Mouse (Mus musculus) heart, embryonic 14.5 days (tissue): Measurements from ENCODE around the gene Lypd6b. TPM values are rescaled to one million over a fixed set of nuclear protein-coding genes. Genes with fewer than 3 reads are reported as not detected.

Experiments
- ATAC-seq: fragments of 200-750 bp; cut with Nextera tagmentation; 2 replicates; pipeline ENCODE4 v1.8.0; 2017; ENCODE audit warnings: low read depth, moderate TSS enrichment; ENCODE audit not compliant: insufficient number of reproducible peaks, insufficient read depth, low FRiP score
- H3K27ac ChIP-seq, 2 experiments: fragments of 200-500 bp in 1 of 2; fragments of 300-500 bp in 1 of 2; sonication (generic) in 1 of 2; replicated peaks in 1 of 2; 2 replicates each; pipeline ENCODE4 v1.5.1; 2012 to 2014; ENCODE audit warnings: low read depth in 2 of 2, low read length in 2 of 2, control low read depth in 1 of 2, mild to moderate bottlenecking in 1 of 2, mixed read lengths in 1 of 2; ENCODE audit not compliant: control insufficient read depth in 1 of 2, insufficient read depth in 1 of 2
- H3K27me3 ChIP-seq: fragments of 300-500 bp; sonication (generic); 2 replicates; pipeline ENCODE4 v1.6.1; 2014; ENCODE audit warnings: mild to moderate bottlenecking, low read length, control low read depth; ENCODE audit not compliant: control insufficient read depth, insufficient read depth
- H3K36me3 ChIP-seq: fragments of 300-500 bp; sonication (generic); 2 replicates; pipeline ENCODE4 v1.6.1; 2014; ENCODE audit warnings: mild to moderate bottlenecking, control low read depth, low read length, mixed read lengths; ENCODE audit not compliant: control insufficient read depth, insufficient read depth
- H3K4me1 ChIP-seq, 2 experiments: fragments of 200-500 bp in 1 of 2; fragments of 300-500 bp in 1 of 2; sonication (generic) in 1 of 2; 2 replicates each; pipeline ENCODE4 v1.6.1; 2012 to 2014; ENCODE audit warnings: low read length in 2 of 2, control low read depth in 1 of 2, mixed read lengths in 1 of 2; ENCODE audit not compliant: control insufficient read depth in 2 of 2, insufficient read depth in 2 of 2
- H3K4me2 ChIP-seq: fragments of 300-500 bp; sonication (generic); 2 replicates; pipeline ENCODE4 v1.6.1; 2014; ENCODE audit warnings: mild to moderate bottlenecking, low read length
- H3K4me3 ChIP-seq, 2 experiments: fragments of 200-500 bp in 1 of 2; fragments of 300-500 bp in 1 of 2; sonication (generic) in 1 of 2; 2 replicates each; pipeline ENCODE4 v1.5.1; 2012 to 2014; ENCODE audit warnings: low read length in 2 of 2, mild to moderate bottlenecking in 2 of 2, control low read depth in 1 of 2, low read depth in 1 of 2, moderate library complexity in 1 of 2; ENCODE audit not compliant: control insufficient read depth in 1 of 2, insufficient read depth in 1 of 2
- H3K9ac ChIP-seq: fragments of 300-500 bp; sonication (generic); 2 replicates; pipeline ENCODE4 v1.6.1; 2014; ENCODE audit warnings: mild to moderate bottlenecking, low read length
- H3K9me3 ChIP-seq: fragments of 300-500 bp; sonication (generic); 2 replicates; pipeline ENCODE4 v1.6.1; 2016; ENCODE audit warnings: low read length, control low read depth; ENCODE audit not compliant: control insufficient read depth
- WGBS: fragments of 180-500 bp; shearing (Covaris S2); extraction: QIAGEN DNeasy Blood & Tissue Kit; methylation state at CpG from one replicate; pipeline ENCODE4 v1.1.7; 2014; 5-methylcytosine and 5-hydroxymethylcytosine counted together
- polyA plus RNA-seq: library from polyadenylated mRNA; unstranded; fragments of >200 nt; fragmentation: Nextera tagmentation; extraction: Ambion mirVana; gene quantifications from 2 replicates; pipeline ENCODE4 v1.2.1, GENCODE M21; 2014

The Lypd6b gene
- polyA plus RNA-seq, 1 experiment from 2014 or later = 2.3 TPM

DNA sequence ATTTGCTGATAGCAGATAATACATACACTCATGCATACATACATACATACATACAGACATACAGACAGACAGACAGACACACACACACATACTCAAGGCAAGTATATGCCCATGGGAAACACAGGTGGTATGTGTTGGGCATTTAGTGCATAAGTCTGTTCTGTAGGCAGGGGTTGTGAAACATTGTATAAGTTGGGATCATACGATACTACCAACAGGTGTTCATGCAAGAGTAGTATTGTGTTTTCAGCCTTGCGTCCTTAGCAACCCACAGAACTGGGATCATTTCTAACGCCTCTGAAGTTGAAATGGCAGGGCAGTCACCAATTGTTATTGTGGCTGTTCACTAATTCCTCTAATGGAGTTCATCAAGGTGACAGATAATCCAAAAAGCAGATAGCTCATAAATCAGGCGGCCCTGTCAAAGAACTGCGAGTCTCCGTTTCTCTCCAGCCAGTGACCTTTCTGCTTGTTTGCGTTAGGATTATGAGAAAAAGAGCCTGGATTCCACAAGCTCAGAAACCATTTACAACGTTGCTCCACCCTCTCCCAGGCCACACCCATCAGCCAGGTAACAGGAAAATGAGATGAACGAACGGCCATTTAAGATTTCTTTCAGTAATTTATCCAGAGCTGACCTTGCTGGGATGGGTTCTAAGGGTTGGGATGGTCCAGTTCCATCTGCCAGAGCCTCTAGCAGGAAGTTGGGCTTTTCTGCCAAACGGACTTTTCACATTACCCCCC lies 72.9 kb downstream of the Lypd6b start:
- H3K36me3 ChIP-seq = no peaks in the 10 kb centered on the region
- no peak overlapping the region for H3K9ac ChIP-seq
- no peak for ATAC-seq
- peaks cover 2 to 3% of the 10 kb centered on the region in 2 experiments; a peak in 2 of 4 replicates for H3K4me1 ChIP-seq
- 52% methylated on average over 11 of the region's 11 CpGs for WGBS
- H3K27me3 ChIP-seq = 0 out of 2 replicates have a peak, but pooled peaks cover 4% of the 10 kb centered on the region
- no peak overlapping the region for H3K27ac ChIP-seq
- no peak overlapping the region for H3K4me2 ChIP-seq
- H3K4me3 ChIP-seq = no peak overlapping the region
- H3K9me3 ChIP-seq = no peaks in the 10 kb centered on the region

DNA sequence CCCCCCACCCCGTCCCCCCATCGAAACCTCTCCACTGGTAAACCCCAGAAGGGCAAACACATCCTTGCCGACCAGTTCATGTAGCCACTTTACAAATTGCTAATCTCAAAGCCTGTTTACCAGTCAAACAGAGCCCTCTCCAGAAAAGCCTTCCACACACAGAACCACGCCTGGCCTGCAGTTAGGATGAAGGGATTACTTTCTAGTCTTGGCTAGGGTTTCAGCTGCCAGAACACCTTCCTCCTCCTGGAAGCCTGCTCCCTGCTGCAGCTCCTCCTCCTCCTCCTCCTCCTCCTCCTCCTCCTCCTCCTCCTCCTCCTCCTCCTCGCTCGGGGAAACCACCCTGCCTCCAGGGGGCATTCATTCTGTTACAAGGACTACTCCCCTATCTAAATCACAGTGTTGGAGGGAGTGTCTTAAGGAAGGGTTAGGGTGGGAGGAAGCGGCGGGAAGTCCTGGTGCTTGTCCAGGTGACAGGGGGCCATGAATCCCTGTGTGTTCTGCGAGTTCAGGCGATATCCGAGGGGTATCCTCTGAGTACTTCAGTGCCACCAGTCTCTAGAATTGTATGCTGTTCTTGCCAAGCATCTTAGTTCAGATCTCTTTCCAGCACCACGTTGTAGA lies 73.6 kb downstream of the Lypd6b start:
- 18% methylated on average over 10 of the region's 12 CpGs for WGBS

DNA sequence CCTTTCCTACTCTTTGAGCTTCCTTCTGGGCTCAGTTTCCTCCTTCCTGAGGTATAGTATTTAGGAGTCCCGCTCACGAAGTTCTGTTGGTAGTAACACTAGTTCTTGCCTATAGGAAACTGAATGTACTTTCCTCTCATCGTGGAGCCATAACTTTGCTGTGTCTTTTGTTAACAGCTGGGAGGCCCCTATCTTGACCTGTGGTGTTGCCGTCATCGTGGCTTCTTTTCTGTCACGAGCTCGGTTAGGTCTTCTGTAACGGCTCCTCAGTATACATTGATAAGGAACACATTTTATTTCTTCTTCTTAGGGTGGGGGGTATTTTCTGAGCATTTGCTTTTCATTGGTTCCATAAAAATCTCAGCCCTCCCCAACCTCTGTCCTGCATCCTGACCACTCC lies 74.2 kb downstream of the Lypd6b start:
- 46% methylated on average over 8 of the region's 8 CpGs for WGBS
- Histone ChIP-seq H3K36me3 (no peaks in the 10 kb centered on the region), H3K9me3 (no peaks in the 10 kb centered on the region)

More for the DNA sequence above, 73.6 kb downstream of the Lypd6b start:
- no peak for ATAC-seq
- H3K4me1 ChIP-seq = peaks cover 2 to 3% of the 10 kb centered on the region in 2 experiments; a peak in 2 of 4 replicates
- H3K9me3 ChIP-seq = no peaks in the 10 kb centered on the region
- H3K36me3 ChIP-seq = no peaks in the 10 kb centered on the region
- no peak overlapping the region for H3K4me3 ChIP-seq
- no peak overlapping the region for H3K9ac ChIP-seq
- 0 out of 2 replicates have a peak, but pooled peaks cover 4% of the 10 kb centered on the region for H3K27me3 ChIP-seq
- H3K4me2 ChIP-seq = no peak overlapping the region
- no peak overlapping the region for H3K27ac ChIP-seq

DNA sequence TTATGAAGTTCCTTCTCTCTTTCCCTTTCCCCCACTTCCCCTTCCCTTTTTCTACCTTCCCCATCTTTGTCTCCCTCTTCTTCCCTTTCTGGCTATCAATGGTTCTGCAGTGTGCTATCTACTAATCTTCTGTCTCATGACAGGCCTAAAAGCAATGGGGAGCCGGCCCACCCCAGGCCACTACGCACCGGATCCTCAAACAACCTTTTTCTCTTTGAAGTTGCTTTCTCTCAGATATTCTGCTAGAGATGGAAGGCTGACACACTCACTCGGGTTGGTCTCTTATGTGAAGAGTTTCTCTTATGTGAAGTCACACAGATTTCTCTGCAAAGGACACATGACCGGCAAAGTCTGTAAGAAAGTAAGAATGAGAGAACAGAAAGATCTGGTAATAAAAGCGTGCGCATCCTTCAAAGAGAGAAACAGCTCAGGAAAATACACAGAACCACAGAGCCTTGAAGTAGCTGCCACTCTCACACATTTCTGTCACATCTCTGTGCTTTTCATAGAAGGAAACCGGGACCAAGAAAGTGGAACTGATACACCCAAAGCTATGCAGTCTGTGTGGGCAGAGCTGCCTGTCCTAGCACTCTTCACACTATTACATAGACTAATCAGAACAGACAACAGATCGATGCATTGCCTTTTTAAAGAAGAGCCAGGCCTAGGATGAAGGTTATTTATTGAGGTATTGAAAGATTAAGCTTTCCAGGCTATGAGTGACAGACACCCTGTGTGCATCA lies 80.8 kb downstream of the Lypd6b start:
- Histone ChIP-seq H3K4me3 (no peak overlapping the region), H3K36me3 (no peaks in the 10 kb centered on the region), H3K9ac (no peak overlapping the region), H3K27ac (no peak overlapping the region), H3K4me2 (no peak overlapping the region), H3K9me3 (no peaks in the 10 kb centered on the region), H3K27me3 (no peaks in the 10 kb centered on the region), H3K4me1 (no peaks in the 10 kb centered on the region; a peak in 1 of 4 replicates)
- WGBS = 76% methylated on average over 9 of the region's 9 CpGs
- ATAC-seq = no peak

More for the DNA sequence above, 74.2 kb downstream of the Lypd6b start:
- Histone ChIP-seq H3K4me2 (no peak overlapping the region), H3K9ac (no peak overlapping the region), H3K4me3 (no peak overlapping the region), H3K27ac (no peak overlapping the region), H3K4me1 (peaks cover 0 to 2% of the 10 kb centered on the region in 2 experiments; a peak in 1 of 4 replicates), H3K27me3 (0 out of 2 replicates have a peak, but pooled peaks cover 4% of the 10 kb centered on the region)
- no peak for ATAC-seq

DNA sequence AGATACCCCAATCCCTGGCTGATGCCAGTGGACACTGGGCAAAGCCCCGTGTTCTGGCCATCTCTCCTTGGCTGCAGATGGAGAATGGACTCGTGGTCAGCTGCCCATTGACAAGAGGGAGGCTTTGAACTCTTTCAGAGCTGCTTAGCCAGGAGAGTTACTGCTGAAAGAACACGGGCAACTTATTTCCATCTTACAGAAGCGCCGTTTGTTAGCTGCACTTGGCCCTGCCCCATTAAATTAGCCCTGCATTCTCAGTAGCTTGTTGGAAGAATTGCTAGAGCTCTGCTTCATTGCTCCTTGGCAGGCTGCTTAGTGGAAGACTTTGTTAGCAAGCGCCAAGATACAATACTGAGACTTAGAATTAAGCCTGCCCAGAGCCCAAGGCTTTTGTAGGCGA lies 81.6 kb downstream of the Lypd6b start:
- no peak overlapping the region for H3K4me2 ChIP-seq
- no peaks in the 10 kb centered on the region; a peak in 1 of 4 replicates for H3K4me1 ChIP-seq
- WGBS = 85% methylated on average over 7 of the region's 7 CpGs
- no peaks in the 10 kb centered on the region for H3K36me3 ChIP-seq
- no peak overlapping the region for H3K9ac ChIP-seq
- H3K27me3 ChIP-seq = no peaks in the 10 kb centered on the region
- no peaks in the 10 kb centered on the region for H3K9me3 ChIP-seq
- no peak overlapping the region for H3K27ac ChIP-seq
- ATAC-seq = no peak
- no peak overlapping the region for H3K4me3 ChIP-seq

DNA sequence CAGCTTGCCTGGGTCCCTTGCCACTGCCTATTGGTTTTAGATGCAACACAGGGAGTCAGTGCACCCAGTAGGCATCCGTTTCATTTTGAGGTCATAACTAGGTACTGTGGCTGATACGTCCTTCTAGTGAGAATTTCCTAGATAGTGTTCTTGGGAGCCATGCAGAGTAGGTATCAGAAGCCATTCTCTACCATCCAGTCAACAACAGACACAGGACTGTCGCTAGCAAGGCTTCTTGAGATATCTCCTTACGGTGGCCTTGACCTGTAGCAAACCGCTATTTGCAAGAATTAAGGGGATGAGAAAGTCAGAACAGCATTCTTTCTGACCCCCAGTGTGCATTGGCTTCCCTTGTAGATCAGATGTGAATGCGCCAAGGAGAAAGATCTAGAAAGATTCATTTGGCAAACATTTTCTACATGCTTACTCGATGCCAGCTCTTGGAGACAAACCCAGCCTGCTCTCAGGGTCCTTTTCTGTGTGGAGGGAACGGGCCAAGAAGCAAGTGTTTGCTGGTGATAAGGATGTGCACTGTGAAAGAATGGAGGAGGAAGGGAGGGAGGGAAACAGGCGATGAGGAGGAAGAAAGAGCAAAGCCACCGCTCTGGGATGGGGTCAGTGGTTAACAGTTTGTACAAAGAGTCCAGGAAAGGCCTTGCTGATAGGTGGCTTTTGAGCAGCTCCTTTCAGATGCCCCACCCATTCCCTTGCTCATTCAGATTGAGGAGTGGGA lies 82.5 kb downstream of the Lypd6b start:
- H3K4me3 ChIP-seq = no peak overlapping the region
- WGBS = 71% methylated on average over 10 of the region's 10 CpGs
- ATAC-seq = no peak

DNA sequence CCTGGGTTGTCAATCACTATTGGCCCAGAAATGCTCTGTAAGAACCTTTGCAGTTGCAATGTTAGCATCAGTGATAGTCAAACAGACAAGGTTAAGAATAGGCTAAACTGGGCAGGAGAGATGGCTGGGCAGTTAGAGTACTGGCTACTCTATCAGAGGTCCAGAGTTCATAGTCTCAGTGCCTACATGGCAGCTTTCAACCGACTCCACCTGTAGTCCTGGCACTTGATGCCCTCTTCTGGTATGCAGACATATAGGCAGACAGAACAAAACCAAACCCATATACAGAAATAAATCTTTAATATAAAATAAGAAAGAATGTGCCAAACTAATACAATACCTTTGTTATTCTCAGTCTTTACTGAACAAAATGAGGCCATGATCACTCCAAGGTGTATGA lies 83.5 kb downstream of the Lypd6b start:
- ATAC-seq = no peak
- no peaks in the 10 kb centered on the region; a peak in 1 of 4 replicates for H3K4me1 ChIP-seq
- H3K27ac ChIP-seq = no peak overlapping the region
- no peak overlapping the region for H3K4me3 ChIP-seq
- no peaks in the 10 kb centered on the region for H3K9me3 ChIP-seq
- 67% methylated on average over 1 of the region's 1 CpGs for WGBS
- no peak overlapping the region for H3K4me2 ChIP-seq
- no peaks in the 10 kb centered on the region for H3K27me3 ChIP-seq
- no peak overlapping the region for H3K9ac ChIP-seq
- no peaks in the 10 kb centered on the region for H3K36me3 ChIP-seq

More for the DNA sequence above, 82.5 kb downstream of the Lypd6b start:
- Histone ChIP-seq H3K27ac (no peak overlapping the region), H3K9ac (no peak overlapping the region), H3K9me3 (no peaks in the 10 kb centered on the region), H3K36me3 (no peaks in the 10 kb centered on the region), H3K4me1 (no peaks in the 10 kb centered on the region; a peak in 1 of 4 replicates), H3K27me3 (no peaks in the 10 kb centered on the region), H3K4me2 (no peak overlapping the region)
